Mouse (Mus musculus): ENCODE measurements around the gene Jam3. TPM values are rescaled to one million over a fixed set of nuclear protein-coding genes. Genes with fewer than 3 reads are reported as not detected.

The Jam3 gene
- total RNA-seq, 2 experiments from 2014 or later: 7.1 to 8.2 TPM

DNA sequence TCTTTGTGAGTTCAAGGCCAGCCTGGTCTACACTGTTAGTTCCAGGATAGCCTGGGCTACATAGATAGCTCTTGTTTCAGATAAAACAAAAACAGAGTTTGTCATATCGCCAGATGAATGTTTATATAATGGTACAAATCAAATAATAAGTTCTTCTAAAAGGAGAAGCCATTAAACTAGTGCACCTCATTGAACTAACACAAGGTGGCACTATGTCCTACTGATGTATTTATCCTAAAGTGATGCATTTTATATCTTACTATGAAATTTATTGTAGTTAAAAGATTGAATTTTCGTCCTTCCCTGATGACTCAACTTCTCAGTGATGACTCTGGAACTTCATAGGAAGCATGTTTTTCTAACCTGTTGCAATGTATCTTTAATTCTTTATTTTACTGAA is 105.7 kb downstream of the Jam3 start:
- intact Hi-C loops (cut with DNase I): no loop called here
- DNase-seq: no peak

Other genes starting within 250 kb of the Jam3 start
- gene Gm1110, start 232.3 kb downstream of the Jam3 start, total RNA-seq (2021): not detected
- 10 to 100 TPM; 32.5 to 35.1 TPM for gene Acad8, start 155.9 kb downstream of the Jam3 start, total RNA-seq (2021)
- gene Thyn1, start 155.7 kb downstream of the Jam3 start, total RNA-seq (2021): 10 to 100 TPM; 17.5 to 23.4 TPM
- 10 to 100 TPM; 24.7 to 24.8 TPM for gene Vps26b, start 125.4 kb downstream of the Jam3 start, total RNA-seq (2021)
- 1 to 10 TPM; 5.6 to 6.3 TPM for gene Ncapd3, start 125.2 kb downstream of the Jam3 start, total RNA-seq (2021)
- 1 to 10 TPM; 2.1 to 2.7 TPM for gene Igsf9b, start 143.8 kb upstream of the Jam3 start, total RNA-seq (2021)
- gene Spata19, start 241.4 kb upstream of the Jam3 start, total RNA-seq (2021): not detected